Mouse (Mus musculus) liver, embryonic 12.5 days (tissue): Measurements from ENCODE around the gene P3h1. TPM values are rescaled to one million over a fixed set of nuclear protein-coding genes. Genes with fewer than 3 reads are reported as not detected.
A peak's percentile ranks its signal among the peaks of the same experiment; 100 is the strongest.

ENCODE experiments used
- ATAC-seq: fragments of 200-750 bp; cut with Nextera tagmentation; 2 replicates; pipeline ENCODE4 v1.8.0; 2017; ENCODE audit warnings: moderate number of reproducible peaks, mild to moderate bottlenecking, moderate library complexity
- H3K27ac ChIP-seq: fragments of 300-500 bp; sonication (generic); 2 replicates; pipeline ENCODE4 v1.5.1; 2016; ENCODE audit warnings: mild to moderate bottlenecking
- H3K27me3 ChIP-seq: fragments of 300-500 bp; sonication (generic); replicated peaks from 2 replicates; pipeline ENCODE4 v1.6.1; 2016; ENCODE audit warnings: mild to moderate bottlenecking, moderate library complexity
- H3K36me3 ChIP-seq: fragments of 300-500 bp; sonication (generic); 2 replicates; pipeline ENCODE4 v1.6.1; 2016; ENCODE audit warnings: mild to moderate bottlenecking, moderate library complexity
- H3K4me1 ChIP-seq: fragments of 300-500 bp; sonication (generic); 2 replicates; pipeline ENCODE4 v1.6.1; 2016
- H3K4me2 ChIP-seq: fragments of 300-500 bp; sonication (generic); 2 replicates; pipeline ENCODE4 v1.6.1; 2016; ENCODE audit warnings: mild to moderate bottlenecking, moderate library complexity
- H3K4me3 ChIP-seq: fragments of 300-500 bp; sonication (generic); 2 replicates; pipeline ENCODE4 v1.5.1; 2016; ENCODE audit warnings: mild to moderate bottlenecking, moderate library complexity
- H3K9ac ChIP-seq: fragments of 300-500 bp; sonication (generic); 2 replicates; pipeline ENCODE4 v1.6.1; 2016; ENCODE audit warnings: mild to moderate bottlenecking, moderate library complexity
- H3K9me3 ChIP-seq: fragments of 300-500 bp; sonication (generic); replicated peaks from 2 replicates; pipeline ENCODE4 v1.6.1; 2016; ENCODE audit warnings: mild to moderate bottlenecking, moderate library complexity
- WGBS: fragments of 180-500 bp; shearing (Covaris S2); methylation state at CpG from one replicate; pipeline ENCODE4 v1.1.7; 2016; ENCODE audit not compliant: insufficient replicate concordance; 5-methylcytosine and 5-hydroxymethylcytosine counted together
- polyA plus RNA-seq: library from polyadenylated mRNA; unstranded; fragments of >200 nt; fragmentation: Nextera tagmentation; extraction: Ambion mirVana; gene quantifications from 2 replicates; pipeline ENCODE4 v1.2.1, GENCODE M21; 2016

P3h1 gene
- polyA plus RNA-seq = 9.7 and 11.4 TPM in 2 replicates

DNA sequence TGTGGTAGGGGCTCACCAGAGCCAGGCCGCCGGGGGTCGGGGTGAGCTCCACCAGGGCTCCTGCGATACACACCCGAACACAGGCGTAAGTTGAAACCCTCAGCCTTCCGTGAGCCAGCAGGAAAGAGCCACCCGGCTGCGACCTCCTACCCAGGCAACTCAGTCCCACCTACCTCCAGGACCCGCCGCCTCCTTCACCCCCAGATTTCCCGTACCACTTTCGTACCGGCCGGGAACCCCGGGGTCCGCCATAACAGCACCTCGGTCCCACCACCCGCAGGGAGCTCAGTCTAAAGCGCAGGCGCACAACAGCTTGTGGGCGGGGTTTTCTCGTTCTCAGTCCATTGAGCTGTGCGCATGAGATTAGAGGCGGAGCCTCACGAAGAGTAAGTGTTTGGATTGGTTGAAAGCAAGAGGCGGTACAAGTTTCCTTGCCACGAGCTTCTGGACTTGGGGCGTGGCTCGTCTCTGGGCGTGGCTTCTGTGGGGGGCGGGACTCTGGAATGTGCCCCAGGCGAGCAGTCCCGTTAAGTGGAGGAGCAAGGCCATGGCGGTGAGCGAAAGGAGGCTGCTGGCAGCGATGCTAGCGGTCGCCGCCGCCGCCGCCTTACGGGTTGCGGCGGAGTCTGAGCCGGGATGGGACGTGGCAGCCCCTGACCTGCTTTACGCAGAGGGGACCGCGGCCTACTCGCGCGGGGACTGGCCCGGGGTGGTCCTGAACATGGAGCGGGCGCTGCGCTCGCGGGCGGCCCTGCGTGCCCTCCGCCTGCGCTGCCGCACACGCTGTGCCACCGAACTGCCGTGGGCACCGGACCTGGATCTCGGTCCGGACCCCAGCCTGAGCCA, at the start of gene P3h1, which contains the start of gene AU022252:
Gene P3h1, plus strand, starts transcription at position 506 of the 846 bp plus-strand sequence.
Gene AU022252, minus strand, starts transcription at position 303 of the 846 bp plus-strand sequence.
- Histone ChIP-seq H3K9me3 (no peaks in the 10 kb centered on the region), H3K27me3 (no peaks in the 10 kb centered on the region), H3K4me1 (peaks cover 29% of the 10 kb centered on the region), H3K27ac (peak within 1 kb of the TSS; percentile 69), H3K36me3 (peaks cover 23% of the 10 kb centered on the region), H3K9ac (peak within 1 kb of the TSS; percentile 86), H3K4me3 (peak within 1 kb of the TSS; percentile 90), H3K4me2 (peak within 1 kb of the TSS; percentile 100)
- under 1% methylated on average over 71 of the region's 71 CpGs for WGBS
- peak; percentile 96 for ATAC-seq

DNA sequence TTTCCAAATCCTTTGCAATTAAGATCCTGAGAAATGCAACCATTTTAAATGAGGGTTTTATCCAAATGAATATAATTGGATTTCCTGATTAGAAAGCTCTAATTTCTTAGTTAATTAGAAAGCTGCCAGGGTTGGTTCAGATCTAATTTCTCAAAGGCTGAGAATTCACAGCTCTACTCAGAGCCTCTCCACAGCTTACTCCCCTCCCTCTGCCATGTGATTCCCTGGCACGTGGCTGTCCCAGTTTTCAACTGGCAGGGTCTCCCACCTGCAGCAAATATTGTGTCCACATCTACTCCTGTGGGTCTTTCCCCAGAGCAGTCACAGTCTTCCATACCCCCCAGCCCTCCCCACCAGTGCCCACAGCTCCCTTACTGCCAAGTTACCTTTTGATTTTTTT, 49.2 kb upstream of the P3h1 start:
- Histone ChIP-seq H3K9ac (peak overlapping the region; percentile 18; the same call in 1 of the 2 replicates), H3K27ac (peak overlapping the region; percentile 73; the same call in 1 of the 2 replicates), H3K4me3 (no peak overlapping the region), H3K4me1 (peaks cover 87% of the 10 kb centered on the region), H3K36me3 (peaks cover 100% of the 10 kb centered on the region), H3K9me3 (no peaks in the 10 kb centered on the region), H3K4me2 (peak overlapping the region; percentile 80), H3K27me3 (no peaks in the 10 kb centered on the region)
- WGBS = 61% methylated on average over 1 of the region's 1 CpGs
- ATAC-seq = no peak

GRCm38 (mm10) chr4:119185771-119186170, 46.9 kb upstream of the P3h1 start:
- Histone ChIP-seq H3K27me3 (no peaks in the 10 kb centered on the region), H3K27ac (peak overlapping the region; percentile 34; the same call in 1 of the 2 replicates), H3K4me3 (peak overlapping the region; percentile 81), H3K4me2 (peak overlapping the region; percentile 80), H3K9ac (peak overlapping the region; percentile 36), H3K9me3 (no peaks in the 10 kb centered on the region), H3K36me3 (peaks cover 81% of the 10 kb centered on the region), H3K4me1 (peaks cover 72% of the 10 kb centered on the region)
- no peak for ATAC-seq
- WGBS = 79% methylated on average over 4 of the region's 4 CpGs

GRCm38 (mm10) chr4:119188060-119188785, 44.5 kb upstream of the P3h1 start:
- H3K4me1 ChIP-seq = peaks cover 73% of the 10 kb centered on the region
- H3K4me3 ChIP-seq = peak overlapping the region; percentile 81
- peaks cover 57% of the 10 kb centered on the region for H3K36me3 ChIP-seq
- 14% methylated on average over 11 of the region's 11 CpGs for WGBS
- H3K9ac ChIP-seq = peak overlapping the region; percentile 92
- peak overlapping the region; percentile 95 for H3K27ac ChIP-seq
- H3K4me2 ChIP-seq = peak overlapping the region; percentile 80
- H3K9me3 ChIP-seq = no peaks in the 10 kb centered on the region
- peak; percentile 62 for ATAC-seq
- H3K27me3 ChIP-seq = no peaks in the 10 kb centered on the region

GRCm38 (mm10) chr4:119189392-119189791, 43.3 kb upstream of the P3h1 start:
- Histone ChIP-seq H3K4me3 (peak overlapping the region; percentile 81), H3K4me2 (peak overlapping the region; percentile 81; the same call in 1 of the 2 replicates), H3K9me3 (no peaks in the 10 kb centered on the region), H3K27ac (peak overlapping the region; percentile 99), H3K36me3 (peaks cover 45% of the 10 kb centered on the region), H3K27me3 (no peaks in the 10 kb centered on the region), H3K4me1 (peaks cover 74% of the 10 kb centered on the region), H3K9ac (peak overlapping the region; percentile 92)
- WGBS = 30% methylated on average over 6 of the region's 6 CpGs
- no peak for ATAC-seq

DNA sequence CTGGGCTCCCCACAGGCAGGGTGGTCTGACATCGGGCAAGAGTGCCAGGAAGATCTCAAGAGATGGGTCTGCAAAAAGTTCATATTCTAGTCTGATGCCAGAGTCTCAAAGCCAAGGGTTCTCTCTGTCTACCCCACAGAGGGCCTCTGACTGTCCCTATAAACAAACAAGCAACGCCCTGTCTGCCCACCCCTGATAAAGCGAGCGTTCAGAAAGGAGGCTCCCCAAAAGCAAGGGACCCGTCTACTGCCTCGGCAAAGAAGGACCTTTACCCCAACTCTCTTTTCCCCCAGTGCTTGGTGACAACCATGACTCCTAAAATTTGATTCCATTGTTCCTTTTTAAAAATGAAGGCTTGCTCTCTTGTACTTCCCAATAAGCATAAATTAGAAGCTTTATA, 42.9 kb upstream of the P3h1 start, which contains the start of gene Ermap:
Gene Ermap, minus strand, starts transcription at position 148 of the 400 bp plus-strand sequence.
- peak; percentile 91 for ATAC-seq
- H3K9ac ChIP-seq = peak within 1 kb of the TSS; percentile 92
- peak within 1 kb of the TSS; percentile 81 for H3K4me3 ChIP-seq

GRCm38 (mm10) chr4:119190618-119191017, 42.1 kb upstream of the P3h1 start:
- 25% methylated on average over 8 of the region's 8 CpGs for WGBS
- Histone ChIP-seq H3K36me3 (peaks cover 33% of the 10 kb centered on the region), H3K27ac (peak overlapping the region; percentile 99), H3K9ac (peak overlapping the region; percentile 92), H3K9me3 (no peaks in the 10 kb centered on the region), H3K4me1 (peaks cover 69% of the 10 kb centered on the region), H3K27me3 (no peaks in the 10 kb centered on the region), H3K4me3 (peak overlapping the region; percentile 81), H3K4me2 (peak overlapping the region; percentile 81)
- peak; percentile 70 for ATAC-seq

More for the DNA sequence above, 42.9 kb upstream of the P3h1 start, which contains the start of gene Ermap:
- H3K4me1 ChIP-seq = peaks cover 74% of the 10 kb centered on the region
- WGBS = 19% methylated on average over 6 of the region's 6 CpGs
- no peaks in the 10 kb centered on the region for H3K9me3 ChIP-seq
- no peaks in the 10 kb centered on the region for H3K27me3 ChIP-seq
- H3K36me3 ChIP-seq = peaks cover 40% of the 10 kb centered on the region
- peak within 1 kb of the TSS; percentile 99 for H3K27ac ChIP-seq
- peak within 1 kb of the TSS; percentile 81 for H3K4me2 ChIP-seq

DNA sequence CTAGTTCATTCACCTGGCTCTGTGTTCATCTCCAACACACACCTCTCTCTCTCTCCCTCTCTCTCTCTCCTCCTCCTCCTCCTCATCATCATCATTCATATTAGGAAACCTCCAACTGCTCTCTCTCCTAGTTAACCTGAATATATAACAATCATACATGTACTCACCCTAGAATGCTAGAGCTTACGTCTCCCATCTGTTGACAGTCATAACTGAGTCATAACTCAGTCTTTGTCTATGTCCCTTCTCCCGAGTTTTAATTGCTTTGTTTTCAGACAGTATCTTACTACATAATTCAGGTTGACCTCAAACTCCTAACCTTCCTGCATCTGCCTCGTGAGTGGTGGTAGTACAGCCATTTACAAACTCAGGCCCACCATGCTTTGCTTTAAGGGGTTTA, 41.4 kb upstream of the P3h1 start:
- Histone ChIP-seq H3K4me1 (peaks cover 69% of the 10 kb centered on the region), H3K27ac (peak overlapping the region; percentile 99), H3K4me2 (peak overlapping the region; percentile 81), H3K9me3 (no peaks in the 10 kb centered on the region), H3K4me3 (peak overlapping the region; percentile 81), H3K27me3 (no peaks in the 10 kb centered on the region), H3K9ac (peak overlapping the region; percentile 92), H3K36me3 (peaks cover 26% of the 10 kb centered on the region)
- 48% methylated on average over 3 of the region's 3 CpGs for WGBS
- ATAC-seq = no peak

DNA sequence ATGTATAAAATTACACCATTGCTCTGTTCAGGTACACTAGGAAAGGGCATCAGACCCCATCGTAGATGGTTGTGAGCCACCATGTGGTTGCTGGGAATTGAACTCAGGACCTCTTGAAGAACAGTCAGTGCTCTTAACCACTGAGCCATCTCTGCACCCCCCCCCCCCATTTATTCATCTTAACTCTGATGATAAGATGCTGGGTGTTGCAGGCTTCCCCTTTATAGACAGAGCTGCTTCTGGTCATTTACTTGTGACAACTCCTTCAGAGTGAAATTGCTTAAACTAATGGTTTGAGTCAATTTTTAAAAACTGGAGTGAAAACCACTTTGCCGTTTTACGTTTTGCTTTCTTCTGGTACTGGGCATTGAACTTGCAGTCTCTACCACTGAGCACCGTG, 40.0 kb upstream of the P3h1 start:
- no peak overlapping the region for H3K4me3 ChIP-seq
- peaks cover 70% of the 10 kb centered on the region for H3K4me1 ChIP-seq
- no peak for ATAC-seq
- H3K27me3 ChIP-seq = no peaks in the 10 kb centered on the region
- WGBS = 85% methylated on average over 4 of the region's 4 CpGs
- peak overlapping the region; percentile 17; the same call in 1 of the 2 replicates for H3K9ac ChIP-seq
- H3K4me2 ChIP-seq = no peak overlapping the region
- H3K9me3 ChIP-seq = no peaks in the 10 kb centered on the region
- peaks cover 19% of the 10 kb centered on the region for H3K36me3 ChIP-seq
- peak overlapping the region; percentile 99 for H3K27ac ChIP-seq

DNA sequence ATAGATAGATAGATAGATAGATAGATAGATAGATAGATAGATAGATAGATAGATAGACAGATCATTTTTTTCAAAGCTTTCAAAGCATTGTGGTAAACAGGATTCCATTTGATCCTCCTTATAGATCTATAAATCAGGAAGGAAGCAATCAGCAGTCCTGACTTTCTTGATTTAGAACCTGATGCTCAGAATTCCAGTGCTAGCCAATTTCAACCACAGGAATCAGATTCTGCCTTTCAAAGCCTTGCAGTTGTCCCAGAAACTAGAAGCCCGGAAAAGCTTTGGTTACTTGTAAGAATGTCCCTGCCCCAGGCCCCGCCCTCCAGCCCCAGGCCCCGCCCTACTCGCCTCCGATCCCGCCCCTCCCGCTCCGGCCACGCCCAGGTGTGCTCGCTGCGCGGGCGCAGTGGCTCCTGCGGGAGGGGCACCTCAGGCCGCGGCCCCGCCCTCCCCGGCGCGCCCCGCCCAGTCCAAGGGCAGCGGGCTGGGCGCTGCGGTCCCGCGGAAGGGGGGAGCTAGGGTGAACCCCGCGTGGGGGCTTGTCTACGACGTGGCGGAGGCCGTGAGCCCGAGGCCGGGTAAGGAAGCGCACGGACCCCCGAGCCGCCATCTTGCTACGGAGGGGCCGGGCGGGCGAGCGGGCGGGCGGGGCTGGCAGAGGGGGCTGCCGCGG, 37.7 kb upstream of the P3h1 start, which contains the start of gene Svbp:
Gene Svbp, plus strand, starts transcription at position 398 of the 673 bp plus-strand sequence.
- H3K4me2 ChIP-seq = peak within 1 kb of the TSS; percentile 85
- H3K36me3 ChIP-seq = peaks cover 30% of the 10 kb centered on the region
- H3K4me3 ChIP-seq = peak within 1 kb of the TSS; percentile 95
- no peaks in the 10 kb centered on the region for H3K27me3 ChIP-seq
- no peaks in the 10 kb centered on the region for H3K9me3 ChIP-seq
- peak; percentile 86 for ATAC-seq
- under 1% methylated on average over 45 of the region's 47 CpGs for WGBS
- H3K4me1 ChIP-seq = peaks cover 83% of the 10 kb centered on the region
- peak within 1 kb of the TSS; percentile 97 for H3K9ac ChIP-seq
- peak within 1 kb of the TSS; percentile 99 for H3K27ac ChIP-seq
